8 mouse cellular contexts compared by ENCODE assay signal in the genomic region with DNA sequence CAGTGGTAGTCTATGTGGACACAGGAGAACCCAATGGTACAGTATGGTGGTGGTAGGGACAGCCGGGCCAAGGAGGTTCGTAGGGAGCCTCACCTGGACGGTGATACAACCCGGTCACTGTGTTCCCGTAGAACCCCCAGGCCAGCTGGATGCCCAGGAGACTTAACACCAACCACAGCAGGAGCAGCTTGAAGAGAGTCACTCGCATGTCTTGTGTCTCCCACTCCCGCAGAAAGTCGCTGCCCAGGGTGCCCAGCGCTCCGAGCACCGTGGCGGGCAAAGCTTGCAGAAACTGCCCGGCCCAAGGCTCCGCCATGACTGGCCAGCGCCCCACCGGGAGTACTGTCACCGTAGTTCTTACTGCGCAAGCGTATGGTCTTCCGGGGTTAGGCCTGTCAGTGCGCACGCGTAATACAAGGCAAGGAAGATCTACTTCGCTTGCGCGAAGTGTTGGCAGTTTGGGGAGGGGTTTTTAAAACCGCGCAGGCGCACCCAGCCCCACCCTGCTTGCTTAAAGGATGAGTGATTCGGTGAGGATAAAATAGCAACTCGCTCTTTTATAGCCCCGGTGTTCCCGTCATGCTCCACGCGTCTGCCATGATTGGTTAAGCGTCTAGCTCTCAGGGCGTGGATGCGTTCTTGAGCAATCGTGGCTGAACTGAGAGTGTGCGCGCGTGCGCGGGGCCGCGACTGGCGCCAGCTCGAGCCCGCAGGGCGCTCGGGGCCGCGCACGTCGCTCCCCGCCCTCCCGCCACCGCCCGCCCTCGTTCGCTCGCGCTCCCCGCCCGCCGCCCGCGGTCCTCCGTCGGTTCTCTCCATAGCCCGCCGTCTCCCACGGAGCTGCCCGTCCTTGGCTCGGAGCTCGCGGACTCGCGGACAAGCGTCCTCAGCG. TPM values are rescaled to one million over a fixed set of nuclear protein-coding genes. Genes with fewer than 3 reads are reported as not detected.
DNase-seq lines count a peak whose midpoint lies in the region; ATAC-seq and TF ChIP-seq lines count a peak whose summit lies in the region.

Rhoa (plus strand) TSS at position 501 of the 892 bp plus-strand sequence.
Tcta (minus strand) TSS at position 532 of the 892 bp plus-strand sequence.

- peaks cover 9% of the 10 kb centered on the region in 2 experiments for H3K4me1 ChIP-seq in ES-E14 (ENCODE audit: control insufficient read depth in 2 of 2, insufficient read depth in 2 of 2, low read length in 2 of 2, poor library complexity in 1 of 2)
- H3K4me1 ChIP-seq in forebrain, embryonic 15.5 days, result peaks cover 44% of the 10 kb centered on the region
- peaks cover 14% of the 10 kb centered on the region for H3K4me1 ChIP-seq in lung, adult 2 months (ENCODE audit: control insufficient read depth, insufficient read depth, low read length)

- ATAC-seq in forebrain, embryonic 15.5 days (replicated peaks), result peak; percentile 98
- peak; percentile 94 for ATAC-seq in neutrophil, adult 5-6 weeks (ENCODE audit: extremely low read depth, insufficient number of reproducible peaks, low FRiP score, poor library complexity, severe bottlenecking)

- TF ChIP-seq POLR2A in lung, adult 2 months (IDR thresholded peaks at IDR 0.05; ENCODE audit: borderline replicate concordance, extremely low read depth, low read depth, low read length), result peak; percentile 98

- peak within 1 kb of the TSS; percentile 97 for H3K27ac ChIP-seq in ES-E14 (ENCODE audit: insufficient read depth, low read depth, low read length, poor library complexity, severe bottlenecking)
- peak within 1 kb of the TSS; percentile 99 for H3K27ac ChIP-seq in forebrain, embryonic 15.5 days (replicated peaks)

- in situ Hi-C loops in ES-E14 (cut with MboI; ENCODE audit: low sequenced_read_pairs in 2 of 2, unreplicated experiment in 2 of 2), result no loop called here

- H3K9me3 ChIP-seq in ES-E14 (ENCODE audit: control insufficient read depth, insufficient read depth, low read depth, low read length), result no peaks in the 10 kb centered on the region
- no peaks in the 10 kb centered on the region for H3K9me3 ChIP-seq in forebrain, embryonic 15.5 days

- peak within 1 kb of the TSS; percentile 82 for H3K4me2 ChIP-seq in forebrain, embryonic 15.5 days (replicated peaks)

- intact Hi-C loops in heart, postnatal 25 days (cut with DNase I), result loop anchor here (1.0 kb wide), 1 partner anchor 41 kb away; the partner anchor contains the start of gene Usp4

- no peaks in the 10 kb centered on the region for H3K27me3 ChIP-seq in forebrain, embryonic 15.5 days

- no peak for TF ChIP-seq CTCF in lung, adult 2 months (IDR thresholded peaks at IDR 0.05; ENCODE audit: insufficient read depth, low read length)

- peak within 1 kb of the TSS; percentile 99 for H3K9ac ChIP-seq in ES-E14 (ENCODE audit: insufficient read depth, low read depth, low read length, poor library complexity, severe bottlenecking)
- H3K9ac ChIP-seq in forebrain, embryonic 15.5 days (replicated peaks), result peak within 1 kb of the TSS; percentile 91

- WGBS in forebrain, embryonic 15.5 days, result under 1% methylated on average over 81 of the region's 81 CpGs
- under 1% methylated on average over 81 of the region's 81 CpGs for WGBS in lung, adult 2 months

- peak within 1 kb of the TSS; percentile 98 for H3K4me3 ChIP-seq in ES-E14 (ENCODE audit: insufficient read depth in 1 of 2, low read depth in 1 of 2, low read length in 2 of 2, poor library complexity in 1 of 2, severe bottlenecking in 1 of 2)
- peak within 1 kb of the TSS; percentile 89 for H3K4me3 ChIP-seq in forebrain, embryonic 15.5 days
- peak within 1 kb of the TSS; percentile 90 for H3K4me3 ChIP-seq in lung, adult 2 months (replicated peaks; ENCODE audit: extremely low read depth, low read depth, low read length)

- peak; percentile 99 for DNase-seq in ES-E14 (ENCODE audit: low read depth, low spot score)
- peak; percentile 100 for DNase-seq in cerebellum, adult 11-12 months
- DNase-seq in heart, postnatal 25 days (ENCODE audit: low spot score), result peak; percentile 99
- DNase-seq in layer of hippocampus, adult 18-20 months (ENCODE audit: low spot score in 2 of 2), result peak; percentile 99 to 100
- peak; percentile 97 for DNase-seq in lung, adult 2 months
- DNase-seq in thymus, adult 18-20 months, result peak; percentile 99 to 100

- H3K36me3 ChIP-seq in ES-E14 (ENCODE audit: control insufficient read depth, insufficient read depth, low read length, poor library complexity, severe bottlenecking), result peaks cover 17% of the 10 kb centered on the region
- H3K36me3 ChIP-seq in forebrain, embryonic 15.5 days, result peaks cover 27% of the 10 kb centered on the region

TF ChIP-seq in ES-E14, 5 proteins besides CTCF, POLR2A, EP300 and RAD21:
- TF ChIP-seq HCFC1 (IDR thresholded peaks at IDR 0.05; ENCODE audit: borderline replicate concordance, insufficient read depth, low read length), result 0 out of 2 replicates have a peak, but pooled peaks have one; percentile 47
- TF ChIP-seq ZC3H11A (IDR thresholded peaks at IDR 0.05; ENCODE audit: borderline replicate concordance, low read depth, low read length), result no peak

RNA-seq across cellular contexts. Expression of gene Rhoa, which starts in this region (rescaled TPM):
- 82.9 and 125 TPM in 2 replicates for total RNA-seq in ES-E14 (2012; rRNA removed)
- polyA plus RNA-seq in forebrain, embryonic 15.5 days (2015; fragmentation: Nextera tagmentation; extraction: Ambion mirVana), result 296 and 306 TPM in 2 replicates
- total RNA-seq in heart, postnatal 25 days (2021), result 100 to 1,000 TPM; 225 to 248 TPM
- total RNA-seq in layer of hippocampus, adult 18-20 months (2021), result 100 to 1,000 TPM; 163 to 172 TPM
- polyA plus RNA-seq in lung, adult 2 months (2012; rRNA removed), result 167 and 313 TPM in 2 replicates
- total RNA-seq in neutrophil, adult 5-6 weeks (2017), result 487 and 547 TPM in 2 replicates

RNA-seq across cellular contexts. Expression of gene Tcta, which starts in this region (rescaled TPM):
- 10.0 and 11.0 TPM in 2 replicates for total RNA-seq in ES-E14 (2012; rRNA removed)
- 35.2 and 36.6 TPM in 2 replicates for polyA plus RNA-seq in forebrain, embryonic 15.5 days (2015; fragmentation: Nextera tagmentation; extraction: Ambion mirVana)
- 10 to 100 TPM; 39.2 to 47.2 TPM for total RNA-seq in heart, postnatal 25 days (2021)
- 10 to 100 TPM; 29.9 to 31.3 TPM for total RNA-seq in layer of hippocampus, adult 18-20 months (2021)
- polyA plus RNA-seq in lung, adult 2 months (2012; rRNA removed), result 64.1 and 75.8 TPM in 2 replicates
- 17.4 and 23.4 TPM in 2 replicates for total RNA-seq in neutrophil, adult 5-6 weeks (2017)

Comparison
In these comparisons a context has a peak if more than half of its experiments do, and no peak if none do; other contexts are left out.
1. Peak in every context shown above with its lines: DNase-seq, ATAC-seq, H3K4me3 ChIP-seq and H3K27ac ChIP-seq.